Mouse (Mus musculus): ENCODE results near the gene 1700025C18Rik. TPM values are rescaled to one million over a fixed set of nuclear protein-coding genes. Genes with fewer than 3 reads are reported as not detected.

Gene 1700025C18Rik
- polyA plus RNA-seq, 1 experiment, result not detected

GRCm38 (mm10) chr2:165050826-165051548, 39.6 kb downstream of the 1700025C18Rik start:
- H3K4me3 ChIP-seq (ENCODE audit: insufficient read depth, low read length), result no peak overlapping the region
- TF ChIP-seq CTCF (IDR thresholded peaks at IDR 0.05; ENCODE audit: extremely low read depth, insufficient read depth, low read length), result no peak
- no peak for TF ChIP-seq POLR2A (IDR thresholded peaks at IDR 0.05; ENCODE audit: extremely low read depth, insufficient read depth, low read length)
- no peaks in the 10 kb centered on the region for H3K4me1 ChIP-seq (ENCODE audit: control insufficient read depth, insufficient read depth, low read length)
- H3K27ac ChIP-seq (ENCODE audit: insufficient read depth, low read length), result no peak overlapping the region

GRCm38 (mm10) chr2:165049044-165049443, 41.5 kb downstream of the 1700025C18Rik start:
- TF ChIP-seq CTCF (IDR thresholded peaks at IDR 0.05; ENCODE audit: extremely low read depth, insufficient read depth, low read length) (no peak), POLR2A (IDR thresholded peaks at IDR 0.05; ENCODE audit: extremely low read depth, insufficient read depth, low read length) (no peak)
- Histone ChIP-seq H3K4me1 (ENCODE audit: control insufficient read depth, insufficient read depth, low read length) (no peaks in the 10 kb centered on the region), H3K27ac (ENCODE audit: insufficient read depth, low read length) (no peak overlapping the region), H3K4me3 (ENCODE audit: insufficient read depth, low read length) (no peak overlapping the region)

- no peaks in the 10 kb centered on the region for H3K4me1 ChIP-seq (ENCODE audit: control insufficient read depth, insufficient read depth, low read length)
- no peak overlapping the region for H3K27ac ChIP-seq (ENCODE audit: insufficient read depth, low read length)
- TF ChIP-seq POLR2A (IDR thresholded peaks at IDR 0.05; ENCODE audit: extremely low read depth, insufficient read depth, low read length) (no peak), CTCF (IDR thresholded peaks at IDR 0.05; ENCODE audit: extremely low read depth, insufficient read depth, low read length) (no peak)
- no peak overlapping the region for H3K4me3 ChIP-seq (ENCODE audit: insufficient read depth, low read length)
Observed at GRCm38 (mm10) chr2:165043729-165044128, 46.8 kb downstream of the 1700025C18Rik start.

GRCm38 (mm10) chr2:165043090-165043636, 47.4 kb downstream of the 1700025C18Rik start:
- peak overlapping the region; percentile 12; the same call in 1 of the 2 replicates for H3K4me3 ChIP-seq (ENCODE audit: insufficient read depth, low read length)
- no peak for TF ChIP-seq POLR2A (IDR thresholded peaks at IDR 0.05; ENCODE audit: extremely low read depth, insufficient read depth, low read length)
- TF ChIP-seq CTCF (IDR thresholded peaks at IDR 0.05; ENCODE audit: extremely low read depth, insufficient read depth, low read length), result no peak
- H3K4me1 ChIP-seq (ENCODE audit: control insufficient read depth, insufficient read depth, low read length), result no peaks in the 10 kb centered on the region
- no peak overlapping the region for H3K27ac ChIP-seq (ENCODE audit: insufficient read depth, low read length)

GRCm38 (mm10) chr2:165042126-165042525, 48.4 kb downstream of the 1700025C18Rik start:
- TF ChIP-seq CTCF (IDR thresholded peaks at IDR 0.05; ENCODE audit: extremely low read depth, insufficient read depth, low read length), result no peak
- no peak for TF ChIP-seq POLR2A (IDR thresholded peaks at IDR 0.05; ENCODE audit: extremely low read depth, insufficient read depth, low read length)
- no peak overlapping the region for H3K4me3 ChIP-seq (ENCODE audit: insufficient read depth, low read length)
- no peak overlapping the region for H3K27ac ChIP-seq (ENCODE audit: insufficient read depth, low read length)
- H3K4me1 ChIP-seq (ENCODE audit: control insufficient read depth, insufficient read depth, low read length), result no peaks in the 10 kb centered on the region

- no peak for TF ChIP-seq POLR2A (IDR thresholded peaks at IDR 0.05; ENCODE audit: extremely low read depth, insufficient read depth, low read length)
- TF ChIP-seq CTCF (IDR thresholded peaks at IDR 0.05; ENCODE audit: extremely low read depth, insufficient read depth, low read length), result no peak
- Histone ChIP-seq H3K27ac (ENCODE audit: insufficient read depth, low read length) (no peak overlapping the region), H3K4me3 (ENCODE audit: insufficient read depth, low read length) (no peak overlapping the region), H3K4me1 (ENCODE audit: control insufficient read depth, insufficient read depth, low read length) (peaks cover 1% of the 10 kb centered on the region; the same call in 1 of the 2 replicates)
Observed at GRCm38 (mm10) chr2:165037415-165037814, 53.1 kb downstream of the 1700025C18Rik start.

- Histone ChIP-seq H3K27ac (ENCODE audit: insufficient read depth, low read length) (no peak overlapping the region; the same call in 1 of the 2 replicates), H3K4me3 (ENCODE audit: insufficient read depth, low read length) (peak overlapping the region; percentile 94), H3K4me1 (ENCODE audit: control insufficient read depth, insufficient read depth, low read length) (peaks cover 1% of the 10 kb centered on the region; the same call in 1 of the 2 replicates)
- TF ChIP-seq CTCF (IDR thresholded peaks at IDR 0.05; ENCODE audit: extremely low read depth, insufficient read depth, low read length), result no peak
Observed at GRCm38 (mm10) chr2:165035058-165035431, 55.5 kb downstream of the 1700025C18Rik start.

- peak within 1 kb of the TSS; percentile 94 for H3K4me3 ChIP-seq (ENCODE audit: insufficient read depth, low read length)
- peak within 1 kb of the TSS; percentile 75 for H3K27ac ChIP-seq (ENCODE audit: insufficient read depth, low read length)
- TF ChIP-seq CTCF (IDR thresholded peaks at IDR 0.05; ENCODE audit: extremely low read depth, insufficient read depth, low read length) (no peak), POLR2A (IDR thresholded peaks at IDR 0.05; ENCODE audit: extremely low read depth, insufficient read depth, low read length) (peak; percentile 43; the same call in 1 of the 2 replicates)
- H3K4me1 ChIP-seq (ENCODE audit: control insufficient read depth, insufficient read depth, low read length), result peaks cover 1% of the 10 kb centered on the region; the same call in 1 of the 2 replicates
Observed at GRCm38 (mm10) chr2:165034131-165035057, 56.2 kb downstream of the 1700025C18Rik start, which contains the start of gene Ncoa5. TSS of gene Ncoa5 (minus strand) at chr2:165034867.

- H3K4me3 ChIP-seq (ENCODE audit: insufficient read depth, low read length), result peak overlapping the region; percentile 94
- H3K27ac ChIP-seq (ENCODE audit: insufficient read depth, low read length), result no peak overlapping the region
- TF ChIP-seq CTCF (IDR thresholded peaks at IDR 0.05; ENCODE audit: extremely low read depth, insufficient read depth, low read length) (no peak), POLR2A (IDR thresholded peaks at IDR 0.05; ENCODE audit: extremely low read depth, insufficient read depth, low read length) (no peak)
- H3K4me1 ChIP-seq (ENCODE audit: control insufficient read depth, insufficient read depth, low read length), result peaks cover 4% of the 10 kb centered on the region; the same call in 1 of the 2 replicates
Observed at GRCm38 (mm10) chr2:165033306-165033705, 57.2 kb downstream of the 1700025C18Rik start.

All from cortical plate, adult 2 months (tissue).